Mouse (Mus musculus): ENCODE results near the gene Trpc4ap.
"Not testable (repeated sequence)": the region's sequence is repeated elsewhere in the genome, so short reads cannot be mapped to it uniquely, and the experiment has no call there.

The Trpc4ap gene

GRCm38 (mm10) chr2:155619817-155620216 is 72.4 kb downstream of the Trpc4ap start:
- in situ Hi-C loops (cut with MboI; ENCODE audit: low sequenced_read_pairs) = loop anchor here (5.0 kb wide), 1 partner anchor 108 kb away; no protein-coding TSS in a partner anchor

GRCm38 (mm10) chr2:155616971-155617370 is 75.2 kb downstream of the Trpc4ap start:
- in situ Hi-C loops (cut with MboI; ENCODE audit: low sequenced_read_pairs) = no loop called here

- in situ Hi-C loops (cut with MboI; ENCODE audit: low sequenced_read_pairs) = no loop called here
Observed at GRCm38 (mm10) chr2:155613953-155614352, 78.2 kb downstream of the Trpc4ap start.

DNA sequence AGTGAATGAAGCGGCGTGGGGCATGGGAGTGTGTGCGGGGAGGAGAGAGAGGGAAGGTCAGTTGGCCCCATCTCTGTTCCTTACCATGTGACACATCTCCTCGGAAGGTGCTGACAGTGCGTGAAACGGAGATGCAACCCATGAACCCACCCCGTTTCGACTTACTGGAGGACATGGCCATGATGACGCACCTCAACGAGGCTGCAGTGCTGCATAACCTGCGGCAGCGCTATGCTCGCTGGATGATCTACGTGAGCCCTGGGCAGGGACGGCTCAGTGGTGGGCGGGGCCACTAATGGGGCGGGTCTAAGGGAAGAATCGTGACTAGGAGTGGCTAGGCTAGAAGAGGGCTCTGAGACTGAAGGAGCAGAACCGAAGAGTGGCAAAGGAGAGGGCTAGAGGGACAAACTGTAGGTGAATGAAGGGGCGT is 78.8 kb downstream of the Trpc4ap start:
- in situ Hi-C loops (cut with MboI; ENCODE audit: low sequenced_read_pairs) = no loop called here

- in situ Hi-C loops (cut with MboI; ENCODE audit: low sequenced_read_pairs) = no loop called here
Observed at GRCm38 (mm10) chr2:155611834-155612550, 80.2 kb downstream of the Trpc4ap start.

- in situ Hi-C loops (cut with MboI; ENCODE audit: low sequenced_read_pairs) = no loop called here
Observed at GRCm38 (mm10) chr2:155610978-155611377, 81.2 kb downstream of the Trpc4ap start, which contains the start of gene Myh7b. Myh7b (plus strand) TSS chr2:155611212.

GRCm38 (mm10) chr2:155606360-155606759 is 85.8 kb downstream of the Trpc4ap start:
- in situ Hi-C loops (cut with MboI; ENCODE audit: low sequenced_read_pairs) = no loop called here

GRCm38 (mm10) chr2:155605236-155605589 is 87.0 kb downstream of the Trpc4ap start:
- in situ Hi-C loops (cut with MboI; ENCODE audit: low sequenced_read_pairs) = not testable (repeated sequence)

- in situ Hi-C loops (cut with MboI; ENCODE audit: low sequenced_read_pairs) = no loop called here
Observed at GRCm38 (mm10) chr2:155604560-155605235, 87.5 kb downstream of the Trpc4ap start.

GRCm38 (mm10) chr2:155603707-155604106 is 88.5 kb downstream of the Trpc4ap start:
- in situ Hi-C loops (cut with MboI; ENCODE audit: low sequenced_read_pairs) = no loop called here

GRCm38 (mm10) chr2:155595516-155595915 is 96.7 kb downstream of the Trpc4ap start:
- in situ Hi-C loops (cut with MboI; ENCODE audit: low sequenced_read_pairs) = no loop called here

- in situ Hi-C loops (cut with MboI; ENCODE audit: low sequenced_read_pairs) = no loop called here
Observed at GRCm38 (mm10) chr2:155592854-155593283, 99.3 kb downstream of the Trpc4ap start.

- in situ Hi-C loops (cut with MboI; ENCODE audit: low sequenced_read_pairs) = no loop called here
Observed at GRCm38 (mm10) chr2:155592137-155592853, 99.9 kb downstream of the Trpc4ap start, which contains the start of gene Gss. Gss (minus strand) TSS chr2:155592810.

- in situ Hi-C loops (cut with MboI; ENCODE audit: low sequenced_read_pairs) = no loop called here
Observed at GRCm38 (mm10) chr2:155591676-155592075, 100.5 kb downstream of the Trpc4ap start.

- in situ Hi-C loops (cut with MboI; ENCODE audit: low sequenced_read_pairs) = no loop called here
Observed at GRCm38 (mm10) chr2:155590876-155591275, 101.3 kb downstream of the Trpc4ap start.

DNA sequence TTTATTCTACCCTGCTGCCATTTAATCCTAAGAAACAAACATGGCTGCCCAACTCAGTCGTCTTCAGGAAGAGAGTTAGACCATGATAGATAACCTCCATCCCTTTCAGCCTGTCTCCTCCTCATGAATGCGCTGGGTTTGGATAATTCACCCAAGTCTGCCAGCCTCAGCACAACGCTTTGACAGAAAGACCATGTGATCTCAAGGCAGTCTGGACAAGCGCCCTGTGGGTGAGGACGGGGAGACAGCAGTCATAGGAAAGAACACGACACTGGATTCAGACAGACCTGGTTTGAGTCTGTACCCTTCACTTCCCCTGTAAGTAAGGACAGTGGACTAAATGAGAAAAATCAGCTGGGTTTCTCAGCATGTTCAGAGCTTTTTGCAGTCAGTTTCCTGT is 102.7 kb downstream of the Trpc4ap start:
- in situ Hi-C loops (cut with MboI; ENCODE audit: low sequenced_read_pairs) = no loop called here

- in situ Hi-C loops (cut with MboI; ENCODE audit: low sequenced_read_pairs) = no loop called here
Observed at GRCm38 (mm10) chr2:155588136-155588535, 104.0 kb downstream of the Trpc4ap start.

DNA sequence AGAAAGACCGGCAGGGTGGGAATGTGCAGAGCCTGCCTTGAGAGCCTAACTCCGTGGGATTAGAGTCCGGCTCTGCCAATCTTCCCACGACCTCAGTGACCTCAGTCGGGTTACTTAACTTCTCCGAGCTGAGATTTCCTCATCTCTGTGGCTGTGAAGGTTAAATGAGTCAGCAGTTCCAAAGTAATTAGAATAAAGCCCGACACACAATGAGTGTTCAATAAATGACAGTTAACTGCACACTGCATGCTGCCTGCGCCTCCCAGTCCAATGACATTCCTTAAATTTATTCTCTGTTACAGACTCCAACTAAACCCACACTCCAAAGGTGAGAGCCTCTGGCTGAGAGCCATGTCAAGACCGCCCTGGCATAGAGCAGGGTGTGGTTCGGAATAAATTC is 106.7 kb downstream of the Trpc4ap start:
- in situ Hi-C loops (cut with MboI; ENCODE audit: low sequenced_read_pairs) = no loop called here

- in situ Hi-C loops (cut with MboI; ENCODE audit: low sequenced_read_pairs) = no loop called here
Observed at GRCm38 (mm10) chr2:155585082-155585481, 107.1 kb downstream of the Trpc4ap start.
